Mouse (Mus musculus): ENCODE data around the gene Gucy1b1. TPM values are rescaled to one million over a fixed set of nuclear protein-coding genes. Genes with fewer than 3 reads are reported as not detected.

Gene Gucy1b1
- polyA plus RNA-seq, 1 experiment from 2014 or later, result 64.6 TPM

DNA sequence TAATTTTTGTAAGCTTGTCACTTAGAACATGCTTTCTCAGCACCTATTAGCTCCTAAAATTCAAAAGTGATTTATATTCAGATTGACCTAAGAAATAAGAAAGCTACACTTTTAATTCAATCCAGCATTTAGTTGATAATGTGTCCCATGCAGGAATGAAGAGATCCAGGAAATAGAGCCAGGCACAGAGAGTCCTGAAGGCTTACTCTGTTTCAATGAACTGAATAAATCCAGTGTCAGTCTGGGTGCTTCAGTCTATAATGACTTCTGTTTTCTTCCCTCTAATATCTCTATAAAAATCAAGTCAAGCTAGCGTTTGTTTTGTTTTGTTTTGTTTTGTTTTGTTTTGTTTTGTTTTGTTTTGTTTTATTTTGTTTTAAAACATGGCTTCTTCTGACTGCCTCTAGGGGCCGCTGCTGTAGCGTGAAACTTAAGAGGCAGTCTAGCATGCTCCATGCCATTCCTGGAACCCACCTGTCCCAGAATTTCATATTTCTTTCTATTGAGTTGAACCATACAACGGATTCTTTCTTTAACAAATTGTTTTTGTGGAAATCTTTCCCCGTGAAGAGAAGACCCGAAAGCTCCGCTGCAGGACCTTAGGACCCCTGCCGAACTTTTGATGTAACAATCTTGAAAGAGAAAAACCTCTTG is 27.3 kb downstream of the Gucy1b1 start:
- Histone ChIP-seq H3K9ac (replicated peaks; ENCODE audit: low read depth, low read length) (no peak overlapping the region), H3K4me1 (ENCODE audit: control insufficient read depth, insufficient read depth, low read length) (peaks cover 12% of the 10 kb centered on the region)
- WGBS, result 27% methylated on average over 8 of the region's 8 CpGs

DNA sequence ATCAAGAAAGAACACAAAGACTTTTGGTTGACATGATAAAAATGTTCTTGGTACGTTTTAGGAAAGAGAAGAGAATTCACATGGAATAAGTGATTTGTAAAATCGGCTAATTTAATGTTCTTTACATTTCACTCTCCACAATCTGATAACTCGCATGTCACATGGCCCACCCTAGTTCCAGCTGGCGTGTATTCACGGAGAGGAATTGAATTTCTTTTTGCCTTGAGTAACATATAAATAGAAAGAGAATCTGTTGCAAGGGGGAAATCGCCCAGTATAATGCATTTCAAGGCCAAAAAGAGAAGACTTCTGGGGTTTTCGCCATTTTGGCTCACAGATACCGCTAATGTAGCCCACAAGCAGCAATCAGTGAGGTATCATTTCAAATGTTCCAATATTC is 28.4 kb downstream of the Gucy1b1 start:
- Histone ChIP-seq H3K4me1 (ENCODE audit: control insufficient read depth, insufficient read depth, low read length) (peaks cover 6% of the 10 kb centered on the region; the same call in 1 of the 2 replicates), H3K36me3 (ENCODE audit: control insufficient read depth, insufficient read depth, low read length) (peaks cover 16% of the 10 kb centered on the region; the same call in 1 of the 2 replicates), H3K9ac (replicated peaks; ENCODE audit: low read depth, low read length) (no peak overlapping the region), H3K9me3 (ENCODE audit: control insufficient read depth, low read depth, low read length) (no peaks in the 10 kb centered on the region), H3K27me3 (ENCODE audit: control insufficient read depth, insufficient read depth, low read length) (no peaks in the 10 kb centered on the region), H3K27ac (ENCODE audit: low read length) (no peak overlapping the region), H3K4me3 (ENCODE audit: low read depth, low read length) (no peak overlapping the region), H3K4me2 (replicated peaks; ENCODE audit: low read depth, low read length) (no peak overlapping the region)
- WGBS, result 87% methylated on average over 8 of the region's 8 CpGs
- no peak for ATAC-seq (ENCODE audit: insufficient number of reproducible peaks, insufficient read depth, low FRiP score, low read depth)

More for the DNA sequence above, 27.3 kb downstream of the Gucy1b1 start:
- peaks cover 13% of the 10 kb centered on the region; the same call in 1 of the 2 replicates for H3K36me3 ChIP-seq (ENCODE audit: control insufficient read depth, insufficient read depth, low read length)
- no peaks in the 10 kb centered on the region for H3K27me3 ChIP-seq (ENCODE audit: control insufficient read depth, insufficient read depth, low read length)
- H3K4me2 ChIP-seq (replicated peaks; ENCODE audit: low read depth, low read length), result no peak overlapping the region
- H3K27ac ChIP-seq (ENCODE audit: low read length), result no peak overlapping the region
- H3K9me3 ChIP-seq (ENCODE audit: control insufficient read depth, low read depth, low read length), result no peaks in the 10 kb centered on the region
- H3K4me3 ChIP-seq (ENCODE audit: low read depth, low read length), result no peak overlapping the region
- ATAC-seq (ENCODE audit: insufficient number of reproducible peaks, insufficient read depth, low FRiP score, low read depth), result no peak

DNA sequence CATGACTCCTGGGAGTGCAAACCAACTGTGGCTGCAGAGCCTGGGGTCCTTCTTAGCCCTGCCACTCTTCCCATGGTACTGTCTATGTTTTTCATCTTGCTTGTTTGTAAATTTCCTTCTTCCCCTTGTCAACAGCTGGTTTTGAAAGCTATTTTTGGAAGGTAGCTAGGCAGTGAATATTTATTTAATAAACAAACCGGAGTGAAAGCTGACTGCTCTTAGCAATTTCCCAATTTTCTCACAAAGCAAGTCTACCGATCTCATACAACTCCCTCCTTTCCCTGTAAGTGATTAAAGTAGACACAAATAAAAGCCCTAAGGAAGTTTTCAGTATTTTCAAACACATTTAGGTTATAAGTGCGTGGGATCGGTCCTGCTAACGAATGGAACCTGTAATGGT is 29.6 kb downstream of the Gucy1b1 start:
- Histone ChIP-seq H3K27ac (ENCODE audit: low read length) (no peak overlapping the region), H3K4me1 (ENCODE audit: control insufficient read depth, insufficient read depth, low read length) (peaks cover 6% of the 10 kb centered on the region; the same call in 1 of the 2 replicates), H3K36me3 (ENCODE audit: control insufficient read depth, insufficient read depth, low read length) (peaks cover 18% of the 10 kb centered on the region; the same call in 1 of the 2 replicates), H3K27me3 (ENCODE audit: control insufficient read depth, insufficient read depth, low read length) (no peaks in the 10 kb centered on the region), H3K4me3 (ENCODE audit: low read depth, low read length) (no peak overlapping the region), H3K9ac (replicated peaks; ENCODE audit: low read depth, low read length) (no peak overlapping the region), H3K9me3 (ENCODE audit: control insufficient read depth, low read depth, low read length) (no peaks in the 10 kb centered on the region), H3K4me2 (replicated peaks; ENCODE audit: low read depth, low read length) (no peak overlapping the region)
- WGBS, result 75% methylated on average over 5 of the region's 5 CpGs
- ATAC-seq (ENCODE audit: insufficient number of reproducible peaks, insufficient read depth, low FRiP score, low read depth), result no peak

DNA sequence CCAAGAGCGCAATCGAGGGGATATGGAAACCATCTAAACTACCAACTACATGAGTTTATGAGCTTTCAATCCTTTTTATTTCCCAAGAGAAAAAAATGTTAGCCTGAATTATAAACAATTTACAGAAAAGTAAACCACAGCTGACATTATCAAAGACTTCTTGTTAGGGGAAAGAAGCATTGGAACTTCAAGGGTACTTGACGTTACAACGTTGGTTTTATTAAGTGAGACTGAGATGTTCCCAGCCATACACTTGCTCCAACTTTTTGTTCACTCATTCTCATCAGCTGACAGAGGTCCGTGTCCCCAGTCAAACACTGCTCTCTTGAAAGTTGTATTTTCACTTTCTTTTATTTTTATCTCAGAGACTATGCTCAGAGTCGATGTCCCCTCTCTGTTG is 30.8 kb downstream of the Gucy1b1 start:
- Histone ChIP-seq H3K4me2 (replicated peaks; ENCODE audit: low read depth, low read length) (no peak overlapping the region), H3K27ac (ENCODE audit: low read length) (no peak overlapping the region), H3K36me3 (ENCODE audit: control insufficient read depth, insufficient read depth, low read length) (peaks cover 26% of the 10 kb centered on the region; the same call in 1 of the 2 replicates), H3K9ac (replicated peaks; ENCODE audit: low read depth, low read length) (no peak overlapping the region), H3K27me3 (ENCODE audit: control insufficient read depth, insufficient read depth, low read length) (no peaks in the 10 kb centered on the region), H3K9me3 (ENCODE audit: control insufficient read depth, low read depth, low read length) (no peaks in the 10 kb centered on the region), H3K4me3 (ENCODE audit: low read depth, low read length) (no peak overlapping the region), H3K4me1 (ENCODE audit: control insufficient read depth, insufficient read depth, low read length) (peaks cover 1% of the 10 kb centered on the region; the same call in 1 of the 2 replicates)
- no peak for ATAC-seq (ENCODE audit: insufficient number of reproducible peaks, insufficient read depth, low FRiP score, low read depth)
- WGBS, result 49% methylated on average over 6 of the region's 6 CpGs

DNA sequence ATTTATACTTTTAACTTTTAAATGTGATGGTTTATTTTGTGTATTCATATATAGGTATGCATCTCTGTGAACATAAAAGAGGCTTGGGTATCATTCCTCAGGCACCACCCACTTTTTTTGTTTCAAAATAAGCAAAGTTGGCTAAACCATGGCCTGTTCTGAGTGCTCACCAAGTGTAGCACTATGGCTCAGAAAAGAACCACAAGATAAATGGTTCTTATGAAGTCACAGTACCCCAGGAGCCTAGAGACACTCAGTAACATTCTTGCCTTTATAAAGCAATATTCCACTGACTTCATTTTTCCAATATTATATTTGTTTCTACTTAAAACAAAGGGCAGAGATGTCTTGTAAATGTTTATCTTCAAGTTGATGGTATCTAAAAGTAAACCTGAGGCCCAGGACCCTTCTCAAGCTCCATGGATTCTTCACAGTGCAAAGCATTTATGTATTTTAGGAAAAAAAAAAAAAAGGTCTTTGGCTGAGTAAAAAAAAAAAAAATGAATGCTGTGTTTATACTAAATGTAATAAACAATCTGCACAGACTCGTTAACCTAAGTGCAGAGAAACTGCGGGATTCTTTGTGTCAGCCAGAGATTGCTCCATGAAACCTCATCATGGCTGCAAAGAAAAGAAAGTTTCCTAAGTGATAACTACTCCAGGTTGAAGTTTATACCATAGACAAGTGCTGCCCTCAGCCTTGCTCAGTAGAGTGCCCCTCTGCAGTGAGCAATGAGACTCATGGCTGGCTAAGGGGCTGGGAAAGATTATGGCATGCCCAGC is 38.0 kb downstream of the Gucy1b1 start:
- 41% methylated on average over 2 of the region's 2 CpGs for WGBS

DNA sequence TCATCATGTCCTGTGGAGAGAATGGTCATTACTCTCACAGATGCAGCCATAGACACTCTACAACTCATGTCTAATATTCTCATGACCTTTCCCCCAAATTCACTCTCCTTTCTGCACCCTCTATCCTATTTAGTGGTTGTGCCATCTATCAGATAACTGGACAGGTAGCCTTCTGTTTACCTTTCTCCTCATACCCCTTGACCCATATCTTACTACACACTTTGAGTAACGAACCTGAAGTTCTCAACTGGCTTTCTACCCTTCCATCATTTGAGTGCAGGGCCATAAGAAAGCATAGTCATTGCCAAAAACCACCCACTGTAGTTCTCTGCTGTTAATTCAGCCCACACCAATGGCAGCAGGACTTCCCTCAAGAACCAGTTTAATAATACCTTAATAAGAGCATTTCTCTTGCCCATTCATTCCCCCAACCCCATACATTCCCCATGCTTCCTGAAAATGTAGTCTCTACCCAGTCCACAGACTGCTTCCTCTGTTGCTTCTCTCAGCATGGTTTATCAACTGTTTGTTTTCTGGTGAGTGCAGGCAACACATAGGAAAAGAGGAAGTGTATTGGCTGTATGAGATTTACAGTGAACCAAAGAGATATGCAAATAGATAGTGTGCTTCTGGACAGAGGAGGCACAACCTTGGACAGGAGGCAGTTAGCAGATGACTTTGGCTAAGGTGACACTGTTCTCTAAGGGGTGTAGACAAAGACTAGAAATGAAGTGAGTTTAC is 44.3 kb downstream of the Gucy1b1 start:
- no peak for ATAC-seq (ENCODE audit: insufficient number of reproducible peaks, insufficient read depth, low FRiP score, low read depth)
- Histone ChIP-seq H3K27me3 (ENCODE audit: control insufficient read depth, insufficient read depth, low read length) (no peaks in the 10 kb centered on the region), H3K4me2 (replicated peaks; ENCODE audit: low read depth, low read length) (no peak overlapping the region), H3K9ac (replicated peaks; ENCODE audit: low read depth, low read length) (no peak overlapping the region), H3K27ac (ENCODE audit: low read length) (no peak overlapping the region), H3K4me1 (ENCODE audit: control insufficient read depth, insufficient read depth, low read length) (no peaks in the 10 kb centered on the region), H3K36me3 (ENCODE audit: control insufficient read depth, insufficient read depth, low read length) (peaks cover 18% of the 10 kb centered on the region), H3K4me3 (ENCODE audit: low read depth, low read length) (no peak overlapping the region), H3K9me3 (ENCODE audit: control insufficient read depth, low read depth, low read length) (no peaks in the 10 kb centered on the region)
- WGBS, result 65% methylated on average over 1 of the region's 1 CpGs

More for the DNA sequence above, 38.0 kb downstream of the Gucy1b1 start:
- Histone ChIP-seq H3K4me3 (ENCODE audit: low read depth, low read length) (no peak overlapping the region), H3K27ac (ENCODE audit: low read length) (no peak overlapping the region; the same call in 1 of the 2 replicates), H3K9ac (replicated peaks; ENCODE audit: low read depth, low read length) (no peak overlapping the region), H3K4me2 (replicated peaks; ENCODE audit: low read depth, low read length) (no peak overlapping the region), H3K9me3 (ENCODE audit: control insufficient read depth, low read depth, low read length) (no peaks in the 10 kb centered on the region), H3K36me3 (ENCODE audit: control insufficient read depth, insufficient read depth, low read length) (peaks cover 45% of the 10 kb centered on the region), H3K27me3 (ENCODE audit: control insufficient read depth, insufficient read depth, low read length) (no peaks in the 10 kb centered on the region), H3K4me1 (ENCODE audit: control insufficient read depth, insufficient read depth, low read length) (no peaks in the 10 kb centered on the region)
- no peak for ATAC-seq (ENCODE audit: insufficient number of reproducible peaks, insufficient read depth, low FRiP score, low read depth)

DNA sequence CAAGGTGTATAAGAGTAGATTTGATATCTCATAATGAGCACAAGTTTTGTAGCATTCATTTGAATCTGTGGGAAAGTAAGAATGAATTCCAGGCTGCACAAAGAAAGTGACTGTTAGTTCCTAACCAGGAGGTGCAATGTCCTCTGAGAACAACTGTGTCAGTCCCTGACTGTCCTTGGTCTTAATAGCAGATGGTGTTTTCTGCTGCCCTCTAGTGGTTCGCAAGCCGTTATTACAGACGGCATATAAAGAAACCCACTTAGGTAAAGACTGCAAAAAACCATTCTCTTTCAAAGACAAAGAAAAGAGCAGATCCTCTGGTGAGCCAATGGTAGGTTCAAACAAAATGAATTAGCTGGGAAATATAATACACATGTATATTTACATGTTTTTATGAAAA is 45.3 kb downstream of the Gucy1b1 start:
- ATAC-seq (ENCODE audit: insufficient number of reproducible peaks, insufficient read depth, low FRiP score, low read depth), result 0 out of 2 replicates have a peak, but pooled peaks have one; percentile 58
- Histone ChIP-seq H3K27me3 (ENCODE audit: control insufficient read depth, insufficient read depth, low read length) (no peaks in the 10 kb centered on the region), H3K36me3 (ENCODE audit: control insufficient read depth, insufficient read depth, low read length) (peaks cover 9% of the 10 kb centered on the region; the same call in 1 of the 2 replicates), H3K4me1 (ENCODE audit: control insufficient read depth, insufficient read depth, low read length) (no peaks in the 10 kb centered on the region), H3K27ac (ENCODE audit: low read length) (no peak overlapping the region), H3K4me2 (replicated peaks; ENCODE audit: low read depth, low read length) (no peak overlapping the region), H3K4me3 (ENCODE audit: low read depth, low read length) (no peak overlapping the region), H3K9ac (replicated peaks; ENCODE audit: low read depth, low read length) (no peak overlapping the region), H3K9me3 (ENCODE audit: control insufficient read depth, low read depth, low read length) (no peaks in the 10 kb centered on the region)
- 3% methylated on average over 3 of the region's 3 CpGs for WGBS

DNA sequence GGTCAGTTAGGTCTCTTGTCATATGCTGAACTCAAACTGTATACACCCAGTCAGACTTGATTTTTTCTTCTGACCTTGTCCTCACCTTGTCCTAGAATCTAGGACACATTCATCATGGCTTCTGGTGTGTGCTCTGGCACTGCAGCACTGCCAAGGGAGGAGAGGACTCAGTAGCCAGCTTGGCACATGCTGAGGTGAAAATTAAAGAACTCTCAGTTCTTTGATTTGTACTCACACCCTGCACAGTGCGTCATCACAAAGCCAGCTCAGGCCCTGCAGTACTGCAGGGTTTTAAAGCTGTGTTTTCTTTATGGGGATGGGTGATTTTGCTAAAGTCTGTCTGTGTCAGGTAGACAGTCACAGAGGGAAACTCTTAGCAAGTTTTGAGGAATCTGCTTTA is 47.2 kb downstream of the Gucy1b1 start:
- ATAC-seq (ENCODE audit: insufficient number of reproducible peaks, insufficient read depth, low FRiP score, low read depth), result no peak
- WGBS, result 83% methylated on average over 1 of the region's 1 CpGs

More for the DNA sequence above, 47.2 kb downstream of the Gucy1b1 start:
- no peaks in the 10 kb centered on the region for H3K9me3 ChIP-seq (ENCODE audit: control insufficient read depth, low read depth, low read length)
- no peaks in the 10 kb centered on the region for H3K4me1 ChIP-seq (ENCODE audit: control insufficient read depth, insufficient read depth, low read length)
- H3K4me3 ChIP-seq (ENCODE audit: low read depth, low read length), result no peak overlapping the region
- H3K27ac ChIP-seq (ENCODE audit: low read length), result no peak overlapping the region
- H3K36me3 ChIP-seq (ENCODE audit: control insufficient read depth, insufficient read depth, low read length), result peaks cover 3% of the 10 kb centered on the region; the same call in 1 of the 2 replicates
- H3K27me3 ChIP-seq (ENCODE audit: control insufficient read depth, insufficient read depth, low read length), result no peaks in the 10 kb centered on the region
- H3K9ac ChIP-seq (replicated peaks; ENCODE audit: low read depth, low read length), result no peak overlapping the region
- no peak overlapping the region for H3K4me2 ChIP-seq (replicated peaks; ENCODE audit: low read depth, low read length)
